ENCODE assay signal across 10 mouse cellular contexts in genomic region chr14:117519574-117519973, GRCm38 (mm10).
A peak's percentile ranks its signal among the peaks of the same experiment; 100 is the strongest.
DNase-seq lines count a peak whose midpoint lies in the region; ATAC-seq and TF ChIP-seq lines count a peak whose summit lies in the region.
"Had no signal": no experiment of that assay in that cellular context is flagged by ENCODE, and none has a peak within 500 bp of the region (broad histone marks: within the 10 kb centered on the region; RNA-seq: fewer than 3 reads in every experiment).

No protein-coding gene starts in this region.

- H3K4me3 ChIP-seq in lung, postnatal 0 days (ENCODE audit: low read depth, low read length): no peak overlapping the region
- H3K4me3 ChIP-seq: liver, embryonic 15.5 days had no signal

- 46% methylated on average over 8 of the region's 8 CpGs for WGBS in lung, postnatal 0 days

- H3K27me3 ChIP-seq in lung, postnatal 0 days (replicated peaks; ENCODE audit: insufficient read depth, low read length): no peaks in the 10 kb centered on the region
- H3K27me3 ChIP-seq: liver, embryonic 15.5 days had no signal

- H3K4me1 ChIP-seq in lung, postnatal 0 days (ENCODE audit: insufficient read depth, low read depth, low read length): no peaks in the 10 kb centered on the region
- H3K4me1 ChIP-seq: liver, embryonic 15.5 days had no signal

- no peak overlapping the region for H3K27ac ChIP-seq in lung, postnatal 0 days (ENCODE audit: low read length)
- H3K27ac ChIP-seq: liver, embryonic 15.5 days had no signal

- H3K9ac ChIP-seq in lung, postnatal 0 days (replicated peaks; ENCODE audit: low read depth): no peak overlapping the region
- H3K9ac ChIP-seq: liver, embryonic 15.5 days had no signal

- no peaks in the 10 kb centered on the region for H3K9me3 ChIP-seq in lung, postnatal 0 days (ENCODE audit: low read length)
- H3K9me3 ChIP-seq: liver, embryonic 15.5 days had no signal

- TF ChIP-seq EP300 in lung, postnatal 0 days (IDR thresholded peaks at IDR 0.05): no peak

- TF ChIP-seq CTCF in lung, postnatal 0 days (IDR thresholded peaks at IDR 0.05): no peak

- H3K4me2 ChIP-seq in lung, postnatal 0 days (replicated peaks; ENCODE audit: low read depth, low read length): no peak overlapping the region
- H3K4me2 ChIP-seq: liver, embryonic 15.5 days had no signal

- no peak for ATAC-seq in lung, postnatal 0 days

- intact Hi-C loops in heart, postnatal 25 days (cut with DNase I): no loop called here

- DNase-seq in left cerebral cortex, adult 18-20 months (ENCODE audit: low spot score in 2 of 2): peak; percentile 2 to 33
- DNase-seq in left cerebral cortex, adult 11 months (ENCODE audit: low spot score): no peak
- DNase-seq in adrenal gland, postnatal 10 days: peak; percentile 14
- peak; percentile 21 for DNase-seq in layer of hippocampus, adult 11-12 months (ENCODE audit: low spot score)
- peak; percentile 15 for DNase-seq in right cerebral cortex, adult 18-20 months
- no peak for DNase-seq in heart, postnatal 25 days (ENCODE audit: low spot score)
- no peak for DNase-seq in lung, postnatal 0 days (ENCODE audit: low spot score)
- no peak for DNase-seq in thymus, postnatal 10 days (ENCODE audit: low spot score in 2 of 2)
- DNase-seq: thymus, adult 2 months had no signal

- H3K36me3 ChIP-seq in lung, postnatal 0 days (ENCODE audit: insufficient read depth, low read length): no peaks in the 10 kb centered on the region
- H3K36me3 ChIP-seq: liver, embryonic 15.5 days had no signal

Comparison
In these comparisons a context has a peak if more than half of its experiments do, and no peak if none do; other contexts are left out.
1. DNase-seq: peak in left cerebral cortex, adult 18-20 months (2 of 2), adrenal gland, postnatal 10 days (single experiment), layer of hippocampus, adult 11-12 months (single experiment) and right cerebral cortex, adult 18-20 months (single experiment); none in left cerebral cortex, adult 11 months (single experiment), heart, postnatal 25 days (single experiment), lung, postnatal 0 days (single experiment) and thymus, postnatal 10 days (0 of 2).